Mouse (Mus musculus): ENCODE data around the gene Tnnt3. TPM values are rescaled to one million over a fixed set of nuclear protein-coding genes. Genes with fewer than 3 reads are reported as not detected.
A peak's percentile ranks its signal among the peaks of the same experiment; 100 is the strongest.

Tnnt3 gene
- polyA plus RNA-seq, 1 experiment from 2014 or later: 167 TPM

- H3K9me3 ChIP-seq (replicated peaks): no peaks in the 10 kb centered on the region
- ATAC-seq (ENCODE audit: insufficient number of reproducible peaks, low FRiP score, low TSS enrichment, low read depth): peak; percentile 47
- 26% methylated on average over 8 of the region's 8 CpGs for WGBS
- H3K36me3 ChIP-seq: peaks cover 20% of the 10 kb centered on the region
- H3K4me2 ChIP-seq (replicated peaks): no peak overlapping the region
- H3K4me3 ChIP-seq (replicated peaks): no peak overlapping the region
- H3K27ac ChIP-seq (replicated peaks): peak overlapping the region; percentile 98
- H3K4me1 ChIP-seq: peaks cover 70% of the 10 kb centered on the region
- H3K9ac ChIP-seq: no peak overlapping the region
- H3K27me3 ChIP-seq: no peaks in the 10 kb centered on the region
These were observed 11.9 kb upstream of the Tnnt3 start for GRCm38 (mm10) chr7:142486751-142487162.

GRCm38 (mm10) chr7:142487341-142487859 is 11.2 kb upstream of the Tnnt3 start:
- no peaks in the 10 kb centered on the region for H3K9me3 ChIP-seq (replicated peaks)

GRCm38 (mm10) chr7:142488053-142488452 is 10.6 kb upstream of the Tnnt3 start:
- no peaks in the 10 kb centered on the region for H3K27me3 ChIP-seq
- peaks cover 20% of the 10 kb centered on the region for H3K36me3 ChIP-seq
- WGBS: 68% methylated on average over 3 of the region's 3 CpGs
- H3K9me3 ChIP-seq (replicated peaks): no peaks in the 10 kb centered on the region
- no peak overlapping the region for H3K4me3 ChIP-seq (replicated peaks)
- peak overlapping the region; percentile 98 for H3K27ac ChIP-seq (replicated peaks)
- H3K4me1 ChIP-seq: peaks cover 57% of the 10 kb centered on the region
- no peak overlapping the region for H3K9ac ChIP-seq
- no peak overlapping the region for H3K4me2 ChIP-seq (replicated peaks)
- no peak for ATAC-seq (ENCODE audit: insufficient number of reproducible peaks, low FRiP score, low TSS enrichment, low read depth)

More at GRCm38 (mm10) chr7:142487341-142487859, 11.2 kb upstream of the Tnnt3 start:
- Histone ChIP-seq H3K27me3 (no peaks in the 10 kb centered on the region), H3K36me3 (peaks cover 20% of the 10 kb centered on the region), H3K4me2 (replicated peaks) (no peak overlapping the region), H3K4me1 (peaks cover 63% of the 10 kb centered on the region), H3K9ac (no peak overlapping the region), H3K27ac (replicated peaks) (peak overlapping the region; percentile 98), H3K4me3 (replicated peaks) (no peak overlapping the region)
- 17% methylated on average over 9 of the region's 9 CpGs for WGBS
- peak; percentile 74 for ATAC-seq (ENCODE audit: insufficient number of reproducible peaks, low FRiP score, low TSS enrichment, low read depth)

- peaks cover 7% of the 10 kb centered on the region; the same call in 1 of the 2 replicates for H3K4me1 ChIP-seq
- peak overlapping the region; percentile 55 for H3K27ac ChIP-seq (replicated peaks)
- 60% methylated on average over 8 of the region's 8 CpGs for WGBS
- peaks cover 20% of the 10 kb centered on the region for H3K36me3 ChIP-seq
- H3K9me3 ChIP-seq (replicated peaks): no peaks in the 10 kb centered on the region
- no peak overlapping the region for H3K9ac ChIP-seq
- peak; percentile 40; the same call in 1 of the 2 replicates for ATAC-seq (ENCODE audit: insufficient number of reproducible peaks, low FRiP score, low TSS enrichment, low read depth)
- no peak overlapping the region for H3K4me2 ChIP-seq (replicated peaks)
- no peaks in the 10 kb centered on the region for H3K27me3 ChIP-seq
- no peak overlapping the region for H3K4me3 ChIP-seq (replicated peaks)
These were observed 5.1 kb upstream of the Tnnt3 start for GRCm38 (mm10) chr7:142493535-142493934.

GRCm38 (mm10) chr7:142496158-142496557 is 2.5 kb upstream of the Tnnt3 start:
- no peaks in the 10 kb centered on the region for H3K27me3 ChIP-seq
- WGBS: 70% methylated on average over 3 of the region's 3 CpGs
- ATAC-seq (ENCODE audit: insufficient number of reproducible peaks, low FRiP score, low TSS enrichment, low read depth): no peak

GRCm38 (mm10) chr7:142496800-142497199 is 1.8 kb upstream of the Tnnt3 start:
- H3K27ac ChIP-seq (replicated peaks): no peak overlapping the region
- 80% methylated on average over 5 of the region's 5 CpGs for WGBS
- H3K4me2 ChIP-seq (replicated peaks): no peak overlapping the region
- ATAC-seq (ENCODE audit: insufficient number of reproducible peaks, low FRiP score, low TSS enrichment, low read depth): no peak
- H3K4me3 ChIP-seq (replicated peaks): no peak overlapping the region
- no peak overlapping the region for H3K9ac ChIP-seq
- peaks cover 5% of the 10 kb centered on the region; the same call in 1 of the 2 replicates for H3K4me1 ChIP-seq
- no peaks in the 10 kb centered on the region; the same call in 1 of the 2 replicates for H3K36me3 ChIP-seq
- H3K27me3 ChIP-seq: no peaks in the 10 kb centered on the region
- H3K9me3 ChIP-seq (replicated peaks): no peaks in the 10 kb centered on the region

More at GRCm38 (mm10) chr7:142496158-142496557, 2.5 kb upstream of the Tnnt3 start:
- no peak overlapping the region for H3K4me2 ChIP-seq (replicated peaks)
- no peak overlapping the region for H3K9ac ChIP-seq
- H3K27ac ChIP-seq (replicated peaks): no peak overlapping the region
- no peak overlapping the region for H3K4me3 ChIP-seq (replicated peaks)
- H3K4me1 ChIP-seq: peaks cover 5% of the 10 kb centered on the region; the same call in 1 of the 2 replicates
- H3K9me3 ChIP-seq (replicated peaks): no peaks in the 10 kb centered on the region
- H3K36me3 ChIP-seq: peaks cover under 1% of the 10 kb centered on the region; the same call in 1 of the 2 replicates

- H3K9me3 ChIP-seq (replicated peaks): no peaks in the 10 kb centered on the region
These were observed 861 bp upstream of the Tnnt3 start for GRCm38 (mm10) chr7:142497775-142498174.

GRCm38 (mm10) chr7:142499010-142499721 is 530 bp downstream of the Tnnt3 start:
- no peaks in the 10 kb centered on the region for H3K36me3 ChIP-seq
- H3K27ac ChIP-seq (replicated peaks): peak overlapping the region; percentile 65; the same call in 1 of the 2 replicates
- no peak for ATAC-seq (ENCODE audit: insufficient number of reproducible peaks, low FRiP score, low TSS enrichment, low read depth)
- H3K27me3 ChIP-seq: no peaks in the 10 kb centered on the region
- no peaks in the 10 kb centered on the region for H3K9me3 ChIP-seq (replicated peaks)
- no peaks in the 10 kb centered on the region for H3K4me1 ChIP-seq
- no peak overlapping the region for H3K9ac ChIP-seq
- H3K4me3 ChIP-seq (replicated peaks): no peak overlapping the region
- 68% methylated on average over 5 of the region's 5 CpGs for WGBS
- no peak overlapping the region for H3K4me2 ChIP-seq (replicated peaks)

More at GRCm38 (mm10) chr7:142497775-142498174, 861 bp upstream of the Tnnt3 start:
- no peaks in the 10 kb centered on the region for H3K36me3 ChIP-seq
- H3K4me2 ChIP-seq (replicated peaks): no peak overlapping the region
- H3K9ac ChIP-seq: no peak overlapping the region
- WGBS: 86% methylated on average over 2 of the region's 2 CpGs
- no peak for ATAC-seq (ENCODE audit: insufficient number of reproducible peaks, low FRiP score, low TSS enrichment, low read depth)
- no peak overlapping the region for H3K27ac ChIP-seq (replicated peaks)
- H3K27me3 ChIP-seq: no peaks in the 10 kb centered on the region
- H3K4me3 ChIP-seq (replicated peaks): no peak overlapping the region
- H3K4me1 ChIP-seq: peaks cover 5% of the 10 kb centered on the region; the same call in 1 of the 2 replicates

GRCm38 (mm10) chr7:142500032-142500431 is 1.4 kb downstream of the Tnnt3 start:
- no peaks in the 10 kb centered on the region for H3K27me3 ChIP-seq
- no peak overlapping the region for H3K4me3 ChIP-seq (replicated peaks)
- no peak for ATAC-seq (ENCODE audit: insufficient number of reproducible peaks, low FRiP score, low TSS enrichment, low read depth)
- no peaks in the 10 kb centered on the region for H3K9me3 ChIP-seq (replicated peaks)
- peak overlapping the region; percentile 65; the same call in 1 of the 2 replicates for H3K27ac ChIP-seq (replicated peaks)
- no peaks in the 10 kb centered on the region for H3K36me3 ChIP-seq
- WGBS: 74% methylated on average over 1 of the region's 1 CpGs
- H3K4me1 ChIP-seq: no peaks in the 10 kb centered on the region
- no peak overlapping the region for H3K9ac ChIP-seq
- no peak overlapping the region for H3K4me2 ChIP-seq (replicated peaks)

- no peak for ATAC-seq (ENCODE audit: insufficient number of reproducible peaks, low FRiP score, low TSS enrichment, low read depth)
- 50% methylated on average over 4 of the region's 4 CpGs for WGBS
These were observed 4.6 kb downstream of the Tnnt3 start for GRCm38 (mm10) chr7:142503206-142503605.

GRCm38 (mm10) chr7:142505942-142506341 is 7.3 kb downstream of the Tnnt3 start:
- Histone ChIP-seq H3K36me3 (no peaks in the 10 kb centered on the region), H3K4me1 (peaks cover 46% of the 10 kb centered on the region), H3K9ac (no peak overlapping the region), H3K27me3 (no peaks in the 10 kb centered on the region), H3K9me3 (replicated peaks) (no peaks in the 10 kb centered on the region), H3K4me2 (replicated peaks) (no peak overlapping the region), H3K27ac (replicated peaks) (peak overlapping the region; percentile 31; the same call in 1 of the 2 replicates), H3K4me3 (replicated peaks) (no peak overlapping the region)
- 11% methylated on average over 2 of the region's 2 CpGs for WGBS
- no peak for ATAC-seq (ENCODE audit: insufficient number of reproducible peaks, low FRiP score, low TSS enrichment, low read depth)

More at GRCm38 (mm10) chr7:142503206-142503605, 4.6 kb downstream of the Tnnt3 start:
- H3K27ac ChIP-seq (replicated peaks): no peak overlapping the region
- H3K4me2 ChIP-seq (replicated peaks): no peak overlapping the region
- H3K4me1 ChIP-seq: peaks cover 27% of the 10 kb centered on the region
- no peaks in the 10 kb centered on the region for H3K36me3 ChIP-seq
- no peak overlapping the region for H3K9ac ChIP-seq
- H3K27me3 ChIP-seq: no peaks in the 10 kb centered on the region
- H3K4me3 ChIP-seq (replicated peaks): no peak overlapping the region
- H3K9me3 ChIP-seq (replicated peaks): no peaks in the 10 kb centered on the region
